Mouse (Mus musculus) kidney, postnatal 10 days (tissue): ENCODE measurements around the gene Fam161b.
"Not testable (repeated sequence)": the region's sequence is repeated elsewhere in the genome, so short reads cannot be mapped to it uniquely, and the experiment has no call there.

Experiments used
- DNase-seq: peaks from one replicate; pipeline ENCODE4 v3.0.0; 2021; ENCODE audit warnings: mixed read lengths

Gene Fam161b

GRCm38 (mm10) chr12:84373831-84374481, 12.3 kb upstream of the Fam161b start:
- peak; percentile 29 for DNase-seq

- no peak for DNase-seq
Observed at GRCm38 (mm10) chr12:84371647-84372046, 10.0 kb upstream of the Fam161b start.

- DNase-seq: peak; percentile 22
Observed at GRCm38 (mm10) chr12:84366971-84367370, 5.3 kb upstream of the Fam161b start.

GRCm38 (mm10) chr12:84365137-84365536, 3.5 kb upstream of the Fam161b start:
- no peak for DNase-seq

GRCm38 (mm10) chr12:84364291-84364690, 2.7 kb upstream of the Fam161b start:
- DNase-seq: no peak

GRCm38 (mm10) chr12:84362872-84363271, 1.2 kb upstream of the Fam161b start:
- no peak for DNase-seq

GRCm38 (mm10) chr12:84358699-84359098, 2.9 kb downstream of the Fam161b start:
- DNase-seq: not testable (repeated sequence)

GRCm38 (mm10) chr12:84347192-84347591, 14.4 kb downstream of the Fam161b start:
- DNase-seq: peak; percentile 65

GRCm38 (mm10) chr12:84336963-84337625, 24.5 kb downstream of the Fam161b start:
- no peak for DNase-seq

- peak; percentile 52 for DNase-seq
Observed at GRCm38 (mm10) chr12:84327111-84327512, 34.5 kb downstream of the Fam161b start.

GRCm38 (mm10) chr12:84316721-84317621, 44.7 kb downstream of the Fam161b start, which contains the start of gene Zfp410:
Gene Zfp410 (plus strand): TSS chr12:84316852.
- peak; percentile 95 for DNase-seq

GRCm38 (mm10) chr12:84316006-84316405, 45.6 kb downstream of the Fam161b start:
- DNase-seq: no peak

- DNase-seq: no peak
Observed at GRCm38 (mm10) chr12:84311306-84311705, 50.3 kb downstream of the Fam161b start.

- DNase-seq: no peak
Observed at GRCm38 (mm10) chr12:84304554-84304953, 57.1 kb downstream of the Fam161b start.

GRCm38 (mm10) chr12:84304101-84304500, 57.5 kb downstream of the Fam161b start:
- DNase-seq: no peak

GRCm38 (mm10) chr12:84299265-84299664, 62.4 kb downstream of the Fam161b start:
- no peak for DNase-seq

- no peak for DNase-seq
Observed at GRCm38 (mm10) chr12:84297851-84298250, 63.8 kb downstream of the Fam161b start.
